Mouse (Mus musculus) testis, adult 2 months (tissue): ENCODE results near the gene Ppil6.

ENCODE experiments used
- CTCF ChIP-seq: fragments of 200-500 bp; IDR thresholded peaks from 2 replicates; pipeline ENCODE4 v1.5.1; 2012; ENCODE audit warnings: low read depth, mild to moderate bottlenecking, inconsistent platforms, low read length, moderate library complexity; ENCODE audit not compliant: control insufficient read depth, insufficient read depth, insufficient replicate concordance
- POLR2A ChIP-seq: fragments of 200-500 bp; IDR thresholded peaks from 2 replicates; pipeline ENCODE4 v1.6.1; 2012; ENCODE audit warnings: low read depth, mild to moderate bottlenecking, inconsistent platforms, low read length, moderate library complexity; ENCODE audit not compliant: control insufficient read depth

- TF ChIP-seq POLR2A (no peak), CTCF (no peak)
Observed at GRCm38 (mm10) chr10:41470693-41471092, 19.5 kb upstream of the Ppil6 start.
